Mouse (Mus musculus) neural tube, embryonic 10.5 days (tissue): ENCODE data around the gene Clint1.
A peak's percentile ranks its signal among the peaks of the same experiment; 100 is the strongest.

Experiments
- DNase-seq: peaks from one replicate; pipeline ENCODE4 v3.0.0-alpha.2; 2017; ENCODE audit warnings: low spot score; ENCODE audit errors: extremely low spot score

Clint1 gene

GRCm38 (mm10) chr11:45927456-45927855 lies 75.6 kb downstream of the Clint1 start:
- DNase-seq: no peak

- no peak for DNase-seq
Observed at GRCm38 (mm10) chr11:45929541-45929940, 77.7 kb downstream of the Clint1 start.

GRCm38 (mm10) chr11:45932771-45933170 lies 80.9 kb downstream of the Clint1 start:
- no peak for DNase-seq

GRCm38 (mm10) chr11:45937478-45937877 lies 85.6 kb downstream of the Clint1 start:
- no peak for DNase-seq

GRCm38 (mm10) chr11:45938917-45939316 lies 87.1 kb downstream of the Clint1 start:
- DNase-seq: no peak

- no peak for DNase-seq
Observed at GRCm38 (mm10) chr11:45942281-45942680, 90.4 kb downstream of the Clint1 start.

GRCm38 (mm10) chr11:45943108-45943705 lies 91.4 kb downstream of the Clint1 start:
- no peak for DNase-seq

GRCm38 (mm10) chr11:45943891-45944642 lies 92.2 kb downstream of the Clint1 start:
- DNase-seq: peak; percentile 39

GRCm38 (mm10) chr11:45944643-45945156 lies 92.8 kb downstream of the Clint1 start, which contains the start of gene Lsm11:
Gene Lsm11 (minus strand): TSS chr11:45944935.
- peak; percentile 99 for DNase-seq

- no peak for DNase-seq
Observed at GRCm38 (mm10) chr11:45946796-45947195, 94.9 kb downstream of the Clint1 start.

GRCm38 (mm10) chr11:45947491-45947890 lies 95.6 kb downstream of the Clint1 start:
- DNase-seq: no peak

GRCm38 (mm10) chr11:45955127-45955627 lies 103.3 kb downstream of the Clint1 start, which contains the start of gene Thg1l:
Gene Thg1l (minus strand): TSS chr11:45955494.
- peak; percentile 94 for DNase-seq

GRCm38 (mm10) chr11:45959598-45959997 lies 107.7 kb downstream of the Clint1 start:
- DNase-seq: no peak

- DNase-seq: no peak
Observed at GRCm38 (mm10) chr11:45960003-45960402, 108.2 kb downstream of the Clint1 start.
